Mouse (Mus musculus) midbrain, postnatal 0 days (tissue): Measurements from ENCODE around the gene Inpp4b. TPM values are rescaled to one million over a fixed set of nuclear protein-coding genes. Genes with fewer than 3 reads are reported as not detected.

Experiments used
- ATAC-seq: fragments of 200-750 bp; cut with Nextera tagmentation; 2 replicates; pipeline ENCODE4 v1.8.0; 2017; ENCODE audit warnings: moderate number of reproducible peaks, mild to moderate bottlenecking, moderate TSS enrichment, moderate library complexity; ENCODE audit not compliant: low FRiP score
- DNase-seq: peaks from one replicate; pipeline ENCODE4 v3.0.0-alpha.2; 2015; ENCODE audit warnings: low spot score
- H3K27ac ChIP-seq: fragments of 300-500 bp; sonication (generic); 2 replicates; pipeline ENCODE4 v1.5.1; 2014; ENCODE audit warnings: low read depth, mild to moderate bottlenecking, low read length, mixed read lengths
- H3K27me3 ChIP-seq: fragments of 300-500 bp; sonication (generic); 2 replicates; pipeline ENCODE4 v1.6.1; 2014; ENCODE audit warnings: low read length, control low read depth, mixed read lengths; ENCODE audit not compliant: insufficient read depth
- H3K36me3 ChIP-seq: fragments of 300-500 bp; sonication (generic); 2 replicates; pipeline ENCODE4 v1.6.1; 2014; ENCODE audit warnings: low read length, control low read depth, mixed read lengths; ENCODE audit not compliant: insufficient read depth
- H3K4me1 ChIP-seq: fragments of 300-500 bp; sonication (generic); 2 replicates; pipeline ENCODE4 v1.6.1; 2014; ENCODE audit warnings: mild to moderate bottlenecking, control low read depth, antibody characterized with exemption, low read length, mixed read lengths; ENCODE audit not compliant: insufficient read depth
- H3K4me2 ChIP-seq: fragments of 300-500 bp; sonication (generic); 2 replicates; pipeline ENCODE4 v1.6.1; 2014; ENCODE audit warnings: low read depth, mild to moderate bottlenecking, low read length, mixed read lengths; ENCODE audit not compliant: poor library complexity, severe bottlenecking
- H3K4me3 ChIP-seq: fragments of 300-500 bp; sonication (generic); 2 replicates; pipeline ENCODE4 v1.5.1; 2014; ENCODE audit warnings: low read depth, mild to moderate bottlenecking, low read length, moderate library complexity
- H3K9ac ChIP-seq: fragments of 300-500 bp; sonication (generic); replicated peaks from 2 replicates; pipeline ENCODE4 v1.6.1; 2014; ENCODE audit warnings: mild to moderate bottlenecking, low read length, moderate library complexity, mixed read lengths; ENCODE audit not compliant: poor library complexity, severe bottlenecking
- H3K9me3 ChIP-seq: fragments of 300-500 bp; sonication (generic); 2 replicates; pipeline ENCODE4 v1.6.1; 2016; ENCODE audit warnings: low read length, control low read depth
- CTCF ChIP-seq: IDR thresholded peaks from 2 replicates; pipeline ENCODE4 v1.5.1; 2016; ENCODE audit warnings: antibody characterized with exemption, mild to moderate bottlenecking
- WGBS: fragments of 180-500 bp; shearing (Covaris S2); extraction: QIAGEN DNeasy Blood & Tissue Kit; methylation state at CpG from one replicate; pipeline ENCODE4 v1.1.7; 2014; 5-methylcytosine and 5-hydroxymethylcytosine counted together
- polyA plus RNA-seq: library from polyadenylated mRNA; unstranded; fragments of >200 nt; fragmentation: Nextera tagmentation; extraction: Ambion mirVana; gene quantifications from 2 replicates; pipeline ENCODE4 v1.2.1, GENCODE M21; 2015
- total RNA-seq: library from RNA; depleted of rRNA; stranded (reverse); fragments of >200 nt; gene quantifications from 2 replicates; pipeline ENCODE4 v1.2.3, GENCODE M21; 2014

Gene Inpp4b
- total and polyA plus RNA-seq, 2 experiments from 2014 or later = 11.2 to 14.6 TPM

DNA sequence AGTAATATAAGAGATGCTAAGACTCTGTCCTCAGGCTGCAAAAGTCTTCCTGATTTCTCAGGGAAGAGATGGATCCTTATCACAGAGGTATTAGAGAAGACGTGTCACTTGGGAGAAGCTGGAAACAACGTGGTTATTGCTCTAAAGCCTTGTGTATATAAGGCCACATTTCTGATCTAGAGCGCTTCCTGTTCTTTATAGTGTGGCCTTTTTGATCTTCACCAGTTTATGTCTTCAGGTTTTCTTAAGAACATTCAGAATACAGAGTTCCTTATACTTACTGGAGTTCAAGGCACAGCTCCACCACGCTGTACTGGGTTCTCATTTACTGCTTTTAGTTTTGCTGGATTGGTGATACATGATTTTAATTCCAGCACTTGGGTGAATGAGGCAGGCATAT lies 419.1 kb downstream of the Inpp4b start:
- H3K4me1 ChIP-seq = no peaks in the 10 kb centered on the region
- no peaks in the 10 kb centered on the region for H3K36me3 ChIP-seq
- no peak for TF ChIP-seq CTCF
- H3K4me3 ChIP-seq = no peak overlapping the region
- no peaks in the 10 kb centered on the region for H3K9me3 ChIP-seq
- no peaks in the 10 kb centered on the region for H3K27me3 ChIP-seq
- H3K27ac ChIP-seq = no peak overlapping the region
- H3K9ac ChIP-seq = no peak overlapping the region
- no peak overlapping the region for H3K4me2 ChIP-seq
- DNase-seq = no peak
- WGBS = 81% methylated on average over 4 of the region's 4 CpGs
- ATAC-seq = no peak

DNA sequence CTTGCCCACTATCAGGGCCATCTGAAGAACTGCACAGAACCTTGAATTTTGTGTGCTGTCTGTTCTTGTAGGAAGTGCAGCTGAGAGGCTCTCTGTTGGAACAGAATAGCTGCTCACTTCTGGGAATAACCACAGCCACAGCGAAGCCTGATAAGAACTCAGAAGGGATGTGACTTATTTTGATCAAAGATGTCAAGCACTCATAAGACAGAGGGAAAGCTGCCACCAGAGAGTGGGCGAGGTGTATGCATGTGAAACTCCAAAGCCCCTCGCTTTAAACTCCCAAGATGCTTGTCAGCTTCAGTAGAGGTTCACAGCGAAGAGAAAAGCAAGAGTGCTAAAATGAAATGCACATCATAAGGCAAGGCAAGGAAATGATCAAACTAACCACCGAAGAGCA lies 423.7 kb downstream of the Inpp4b start:
- no peak overlapping the region for H3K9ac ChIP-seq
- ATAC-seq = no peak
- DNase-seq = no peak
- TF ChIP-seq CTCF = no peak
- no peaks in the 10 kb centered on the region for H3K27me3 ChIP-seq
- H3K4me1 ChIP-seq = no peaks in the 10 kb centered on the region
- no peak overlapping the region for H3K27ac ChIP-seq
- no peaks in the 10 kb centered on the region for H3K36me3 ChIP-seq
- no peak overlapping the region for H3K4me3 ChIP-seq
- 83% methylated on average over 5 of the region's 5 CpGs for WGBS
- no peaks in the 10 kb centered on the region for H3K9me3 ChIP-seq
- no peak overlapping the region for H3K4me2 ChIP-seq

- 18% methylated on average over 12 of the region's 12 CpGs for WGBS
- Histone ChIP-seq H3K4me1 (no peaks in the 10 kb centered on the region), H3K9ac (no peak overlapping the region), H3K9me3 (no peaks in the 10 kb centered on the region), H3K4me3 (no peak overlapping the region), H3K4me2 (peak overlapping the region; percentile 18; the same call in 1 of the 2 replicates), H3K27ac (no peak overlapping the region), H3K36me3 (no peaks in the 10 kb centered on the region), H3K27me3 (no peaks in the 10 kb centered on the region)
- peak; percentile 37 for DNase-seq
- no peak for ATAC-seq
- TF ChIP-seq CTCF = peak; percentile 35; the same call in 1 of the 2 replicates
These were observed 425.3 kb downstream of the Inpp4b start for GRCm38 (mm10) chr8:81767411-81768312.

- H3K27ac ChIP-seq = no peak overlapping the region
- no peak for ATAC-seq
- no peaks in the 10 kb centered on the region for H3K9me3 ChIP-seq
- no peaks in the 10 kb centered on the region for H3K4me1 ChIP-seq
- 57% methylated on average over 2 of the region's 2 CpGs for WGBS
- DNase-seq = no peak
- no peak overlapping the region for H3K9ac ChIP-seq
- no peak for TF ChIP-seq CTCF
- no peaks in the 10 kb centered on the region for H3K27me3 ChIP-seq
- H3K4me3 ChIP-seq = no peak overlapping the region
- H3K4me2 ChIP-seq = no peak overlapping the region
- H3K36me3 ChIP-seq = no peaks in the 10 kb centered on the region
These were observed 425.9 kb downstream of the Inpp4b start for GRCm38 (mm10) chr8:81768313-81768675.

DNA sequence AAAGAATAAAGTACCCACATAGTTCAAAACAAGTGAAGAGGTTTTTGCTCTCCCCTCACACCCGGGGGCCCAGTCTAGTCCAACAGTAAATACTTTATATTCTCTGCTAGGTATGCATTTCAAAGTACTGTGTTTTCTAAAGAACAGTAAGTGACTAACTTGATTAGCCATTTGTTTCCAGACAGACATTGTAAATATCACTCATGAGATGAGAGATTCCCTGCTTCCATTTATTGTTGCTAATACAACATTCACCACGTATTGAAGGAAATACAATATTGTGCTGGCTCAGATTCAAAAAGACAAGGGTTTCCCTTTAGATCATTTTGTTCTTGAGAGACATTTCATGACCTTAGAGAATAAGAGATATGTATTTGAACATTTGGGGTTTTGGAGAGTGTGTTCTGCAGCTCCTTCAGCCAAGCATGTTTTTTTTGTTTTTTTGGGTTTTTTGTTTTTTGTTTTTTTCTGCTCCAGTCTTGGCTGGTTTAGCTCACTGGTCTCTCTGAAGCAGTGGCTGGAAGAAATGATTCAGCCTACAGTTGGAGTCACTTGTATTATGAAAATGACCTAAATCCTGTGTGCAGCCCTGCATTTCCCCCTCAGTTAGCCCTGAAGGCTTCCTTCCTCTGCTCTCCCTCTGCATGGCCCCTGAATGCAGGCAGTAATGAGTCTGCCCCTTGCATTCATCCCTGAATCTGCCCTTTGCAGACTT lies 426.5 kb downstream of the Inpp4b start:
- no peak overlapping the region for H3K27ac ChIP-seq
- no peaks in the 10 kb centered on the region for H3K27me3 ChIP-seq
- TF ChIP-seq CTCF = no peak
- DNase-seq = no peak
- no peak overlapping the region for H3K9ac ChIP-seq
- no peaks in the 10 kb centered on the region for H3K4me1 ChIP-seq
- H3K4me3 ChIP-seq = no peak overlapping the region
- WGBS = 78% methylated on average over 2 of the region's 2 CpGs
- no peaks in the 10 kb centered on the region for H3K36me3 ChIP-seq
- no peaks in the 10 kb centered on the region for H3K9me3 ChIP-seq
- no peak overlapping the region for H3K4me2 ChIP-seq
- no peak for ATAC-seq
